Mouse (Mus musculus) small intestine, adult 2 months (tissue): ENCODE data around the gene Igfbp4.

Source experiments
- CTCF ChIP-seq: fragments of 200-500 bp; IDR thresholded peaks from 2 replicates; pipeline ENCODE4 v1.5.1; 2012; ENCODE audit warnings: low read depth, mild to moderate bottlenecking, control low read depth, inconsistent platforms, low read length, moderate library complexity, mixed read lengths; ENCODE audit not compliant: insufficient replicate concordance, insufficient read length; ENCODE audit errors: extremely low read depth
- POLR2A ChIP-seq: fragments of 200-500 bp; IDR thresholded peaks from 2 replicates; pipeline ENCODE4 v1.6.1; 2012; ENCODE audit warnings: low read depth, mild to moderate bottlenecking, control low read depth, inconsistent platforms, low read length, moderate library complexity

DNA sequence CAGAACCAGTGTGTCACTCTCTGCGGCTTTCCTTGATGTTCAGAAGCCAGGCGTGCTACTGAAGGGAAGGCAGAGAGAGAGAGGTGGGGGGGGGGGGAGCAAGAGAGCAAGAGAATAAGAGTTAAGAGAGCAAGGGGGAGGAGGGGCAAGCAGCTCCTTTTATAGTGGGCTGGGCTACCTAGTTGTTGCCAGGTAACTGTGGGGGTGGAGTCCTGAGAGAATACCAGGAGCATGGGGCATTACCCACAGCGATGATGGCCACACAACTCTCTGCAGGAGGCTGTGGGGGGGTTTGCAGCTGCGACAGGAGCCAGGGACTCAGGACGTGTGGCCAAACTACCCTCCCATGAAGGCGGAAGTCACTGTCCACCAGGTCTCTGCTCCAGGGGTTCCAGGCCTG, 15.2 kb upstream of the Igfbp4 start:
- no peak for TF ChIP-seq POLR2A
- no peak for TF ChIP-seq CTCF
